Mouse (Mus musculus) MEL (cell line): ENCODE results near the gene Slc25a25.

Experiments used
- CHD2 ChIP-seq: IDR thresholded peaks from 2 replicates; pipeline ENCODE4 v1.6.1; 2011; ENCODE audit warnings: low read length, improper control_type of control experiment
- CTCF ChIP-seq, 3 experiments: IDR thresholded peaks in 2 of 3; conservative IDR thresholded peaks in 1 of 3; 2 replicates each; pipeline ENCODE4 v1.5.1; 2011 to 2012; ENCODE audit warnings: low read length in 3 of 3, low read depth in 2 of 3, mild to moderate bottlenecking in 2 of 3, improper control_type of control experiment in 1 of 3, inconsistent platforms in 1 of 3, mixed read lengths in 1 of 3, moderate library complexity in 1 of 3; ENCODE audit not compliant: control insufficient read depth in 1 of 3, insufficient read depth in 1 of 3, poor library complexity in 1 of 3, severe bottlenecking in 1 of 3
- GABPA ChIP-seq: IDR thresholded peaks from 2 replicates; pipeline ENCODE4 v1.6.1; 2012; ENCODE audit warnings: low read depth, mild to moderate bottlenecking, inconsistent platforms, low read length, improper control_type of control experiment, moderate library complexity
- HCFC1 ChIP-seq: IDR thresholded peaks from 2 replicates; pipeline ENCODE4 v1.6.1; 2012; ENCODE audit warnings: low read depth, mild to moderate bottlenecking, inconsistent platforms, low read length, improper control_type of control experiment, moderate library complexity
- MAFK ChIP-seq: IDR thresholded peaks from 2 replicates; pipeline ENCODE4 v1.6.1; 2011; ENCODE audit warnings: low read depth, mild to moderate bottlenecking, low read length, improper control_type of control experiment, borderline replicate concordance
- POLR2A ChIP-seq, 2 experiments: IDR thresholded peaks; 2 replicates each; pipeline ENCODE4 v1.6.1; 2011 to 2012; ENCODE audit warnings: low read length in 2 of 2, mild to moderate bottlenecking in 2 of 2, control low read depth in 1 of 2, improper control_type of control experiment in 1 of 2, low read depth in 1 of 2, moderate library complexity in 1 of 2; ENCODE audit not compliant: control insufficient read depth in 1 of 2, insufficient read depth in 1 of 2, poor library complexity in 1 of 2
- POLR2AphosphoS5 ChIP-seq: IDR thresholded peaks from 2 replicates; pipeline ENCODE4 v1.6.1; 2012; ENCODE audit warnings: low read depth, borderline replicate concordance, mild to moderate bottlenecking, inconsistent platforms, low read length, moderate library complexity, mixed read lengths
- SIN3A ChIP-seq: IDR thresholded peaks from 2 replicates; pipeline ENCODE4 v1.6.1; 2012; ENCODE audit warnings: low read length, improper control_type of control experiment, inconsistent platforms
- UBTF ChIP-seq: IDR thresholded peaks from 2 replicates; pipeline ENCODE4 v1.6.1; 2012; ENCODE audit warnings: low read depth, mild to moderate bottlenecking, inconsistent platforms, low read length, improper control_type of control experiment, moderate library complexity, borderline replicate concordance; ENCODE audit not compliant: insufficient read depth
- ZC3H11A ChIP-seq: IDR thresholded peaks from 2 replicates; pipeline ENCODE4 v1.6.1; 2012; ENCODE audit warnings: low read depth, mild to moderate bottlenecking, inconsistent platforms, low read length, improper control_type of control experiment
- ZNF384 ChIP-seq: IDR thresholded peaks from 2 replicates; pipeline ENCODE4 v1.6.1; 2012; ENCODE audit warnings: low read depth, mild to moderate bottlenecking, inconsistent platforms, low read length, improper control_type of control experiment

- TF ChIP-seq MAFK: no peak
- no peak for TF ChIP-seq CTCF (IDR thresholded peaks at IDR 0.05 in 2 of 3, conservative IDR thresholded peaks at IDR 0.05 in 1 of 3; ENCODE audit: control insufficient read depth in 1 of 3, insufficient read depth in 1 of 3, low read depth in 2 of 3, low read length in 3 of 3, poor library complexity in 1 of 3, severe bottlenecking in 1 of 3)
- no peak for TF ChIP-seq ZC3H11A
- TF ChIP-seq CHD2: no peak
- TF ChIP-seq SIN3A: peak; percentile 94
- TF ChIP-seq GABPA: no peak
- no peak for TF ChIP-seq UBTF
- TF ChIP-seq POLR2A (IDR thresholded peaks at IDR 0.05; ENCODE audit: control insufficient read depth in 1 of 2, insufficient read depth in 1 of 2, low read depth in 1 of 2, low read length in 2 of 2, poor library complexity in 1 of 2): peak in 1 of 2 experiments; percentile 72; a peak in 2 of 4 replicates
- TF ChIP-seq HCFC1: peak; percentile 75
- no peak for TF ChIP-seq POLR2AphosphoS5
- TF ChIP-seq ZNF384: no peak
Observed at GRCm38 (mm10) chr2:32381775-32382223, 69.4 kb downstream of the Slc25a25 start, which contains the start of gene 1110008P14Rik.
